Mouse (Mus musculus) olfactory bulb, adult 2 months (tissue): Measurements from ENCODE around the gene Plpp4.

Source experiments
- CTCF ChIP-seq: fragments of 200-500 bp; IDR thresholded peaks from 2 replicates; pipeline ENCODE4 v1.5.1; 2012; ENCODE audit warnings: low read depth, mild to moderate bottlenecking, low read length, moderate library complexity; ENCODE audit not compliant: insufficient read depth
- POLR2A ChIP-seq: fragments of 200-500 bp; IDR thresholded peaks from 2 replicates; pipeline ENCODE4 v1.6.1; 2012; ENCODE audit warnings: mild to moderate bottlenecking, low read depth, low read length, moderate library complexity; ENCODE audit not compliant: insufficient read depth

- TF ChIP-seq CTCF (no peak), POLR2A (no peak)
These were observed 128.3 kb downstream of the Plpp4 start for GRCm38 (mm10) chr7:129385149-129385548.
